Mouse (Mus musculus): ENCODE measurements around the gene Fam217a. TPM values are rescaled to one million over a fixed set of nuclear protein-coding genes. Genes with fewer than 3 reads are reported as not detected.
"Not testable (repeated sequence)": the region's sequence is repeated elsewhere in the genome, so short reads cannot be mapped to it uniquely, and the experiment has no call there.

Fam217a gene
- total RNA-seq (2014; rRNA removed) (0.33 and 0.47 TPM in 2 replicates), polyA plus RNA-seq (2015; fragmentation: Nextera tagmentation; extraction: Ambion mirVana) (1.5 and 1.6 TPM in 2 replicates)

- no peak within 1 kb of the TSS for H3K4me3 ChIP-seq (ENCODE audit: low read depth, low read length)
- no peak for ATAC-seq (ENCODE audit: low FRiP score)
These were observed at the start of gene Fam217a, which contains the start of gene 4933417A18Rik for GRCm38 (mm10) chr13:34924210-34924609. TSS of gene Fam217a (minus strand) at chr13:34924310. TSS of gene 4933417A18Rik (plus strand) at chr13:34924409.

GRCm38 (mm10) chr13:34973770-34974169, 49.7 kb upstream of the Fam217a start:
- no peak for DNase-seq (ENCODE audit: low spot score)
- WGBS: 38% methylated on average over 1 of the region's 1 CpGs
- Histone ChIP-seq H3K4me3 (ENCODE audit: low read depth, low read length) (no peak overlapping the region), H3K4me2 (ENCODE audit: low read depth, low read length, poor library complexity, severe bottlenecking) (no peak overlapping the region), H3K36me3 (ENCODE audit: insufficient read depth, low read length) (peaks cover 12% of the 10 kb centered on the region), H3K9ac (replicated peaks; ENCODE audit: low read length, poor library complexity, severe bottlenecking) (no peak overlapping the region), H3K4me1 (ENCODE audit: insufficient read depth, low read length) (no peaks in the 10 kb centered on the region), H3K27me3 (ENCODE audit: insufficient read depth, low read length) (no peaks in the 10 kb centered on the region), H3K27ac (ENCODE audit: low read depth, low read length) (no peak overlapping the region), H3K9me3 (ENCODE audit: low read length) (no peaks in the 10 kb centered on the region)
- TF ChIP-seq CTCF (IDR thresholded peaks at IDR 0.05): no peak; the same call in 1 of the 2 replicates
- no peak for ATAC-seq (ENCODE audit: low FRiP score)

More at GRCm38 (mm10) chr13:34924210-34924609, at the start of gene Fam217a, which contains the start of gene 4933417A18Rik:
- DNase-seq (ENCODE audit: low spot score): no peak
- Histone ChIP-seq H3K36me3 (ENCODE audit: insufficient read depth, low read length) (no peaks in the 10 kb centered on the region), H3K27me3 (ENCODE audit: insufficient read depth, low read length) (no peaks in the 10 kb centered on the region), H3K4me1 (ENCODE audit: insufficient read depth, low read length) (no peaks in the 10 kb centered on the region), H3K9ac (replicated peaks; ENCODE audit: low read length, poor library complexity, severe bottlenecking) (no peak within 1 kb of the TSS), H3K27ac (ENCODE audit: low read depth, low read length) (no peak within 1 kb of the TSS), H3K4me2 (ENCODE audit: low read depth, low read length, poor library complexity, severe bottlenecking) (no peak within 1 kb of the TSS), H3K9me3 (ENCODE audit: low read length) (no peaks in the 10 kb centered on the region)
- TF ChIP-seq CTCF (IDR thresholded peaks at IDR 0.05): no peak
- WGBS: 81% methylated on average over 4 of the region's 4 CpGs

GRCm38 (mm10) chr13:34973149-34973548, 49.0 kb upstream of the Fam217a start:
- Histone ChIP-seq H3K9ac (replicated peaks; ENCODE audit: low read length, poor library complexity, severe bottlenecking) (no peak overlapping the region), H3K27me3 (ENCODE audit: insufficient read depth, low read length) (no peaks in the 10 kb centered on the region), H3K36me3 (ENCODE audit: insufficient read depth, low read length) (peaks cover 10% of the 10 kb centered on the region), H3K4me1 (ENCODE audit: insufficient read depth, low read length) (no peaks in the 10 kb centered on the region), H3K4me3 (ENCODE audit: low read depth, low read length) (no peak overlapping the region), H3K9me3 (ENCODE audit: low read length) (no peaks in the 10 kb centered on the region), H3K27ac (ENCODE audit: low read depth, low read length) (no peak overlapping the region), H3K4me2 (ENCODE audit: low read depth, low read length, poor library complexity, severe bottlenecking) (no peak overlapping the region)
- 33% methylated on average over 1 of the region's 1 CpGs for WGBS
- ATAC-seq (ENCODE audit: low FRiP score): no peak
- peak; percentile 40 for TF ChIP-seq CTCF (IDR thresholded peaks at IDR 0.05)
- DNase-seq (ENCODE audit: low spot score): no peak

- not testable (repeated sequence) for H3K4me2 ChIP-seq (ENCODE audit: low read depth, low read length, poor library complexity, severe bottlenecking); H3K27ac ChIP-seq (ENCODE audit: low read depth, low read length); H3K4me1 ChIP-seq (ENCODE audit: insufficient read depth, low read length); H3K27me3 ChIP-seq (ENCODE audit: insufficient read depth, low read length); H3K9ac ChIP-seq (replicated peaks; ENCODE audit: low read length, poor library complexity, severe bottlenecking); H3K36me3 ChIP-seq (ENCODE audit: insufficient read depth, low read length); H3K4me3 ChIP-seq (ENCODE audit: low read depth, low read length); H3K9me3 ChIP-seq (ENCODE audit: low read length); DNase-seq (ENCODE audit: low spot score); ATAC-seq (ENCODE audit: low FRiP score)
These were observed 48.3 kb upstream of the Fam217a start for GRCm38 (mm10) chr13:34972456-34972855.

- not testable (repeated sequence) for H3K4me1 ChIP-seq (ENCODE audit: insufficient read depth, low read length); H3K4me2 ChIP-seq (ENCODE audit: low read depth, low read length, poor library complexity, severe bottlenecking); ATAC-seq (ENCODE audit: low FRiP score); H3K27ac ChIP-seq (ENCODE audit: low read depth, low read length); H3K9ac ChIP-seq (replicated peaks; ENCODE audit: low read length, poor library complexity, severe bottlenecking); H3K4me3 ChIP-seq (ENCODE audit: low read depth, low read length); H3K27me3 ChIP-seq (ENCODE audit: insufficient read depth, low read length); H3K9me3 ChIP-seq (ENCODE audit: low read length); DNase-seq (ENCODE audit: low spot score); H3K36me3 ChIP-seq (ENCODE audit: insufficient read depth, low read length)
- WGBS: 79% methylated on average over 9 of the region's 9 CpGs
These were observed 41.5 kb upstream of the Fam217a start for GRCm38 (mm10) chr13:34965647-34966046.

- Histone ChIP-seq H3K9me3 (ENCODE audit: low read length) (no peaks in the 10 kb centered on the region), H3K4me1 (ENCODE audit: insufficient read depth, low read length) (no peaks in the 10 kb centered on the region), H3K4me2 (ENCODE audit: low read depth, low read length, poor library complexity, severe bottlenecking) (peak overlapping the region; percentile 74), H3K4me3 (ENCODE audit: low read depth, low read length) (peak overlapping the region; percentile 41), H3K36me3 (ENCODE audit: insufficient read depth, low read length) (no peaks in the 10 kb centered on the region), H3K9ac (replicated peaks; ENCODE audit: low read length, poor library complexity, severe bottlenecking) (no peak overlapping the region), H3K27ac (ENCODE audit: low read depth, low read length) (no peak overlapping the region), H3K27me3 (ENCODE audit: insufficient read depth, low read length) (no peaks in the 10 kb centered on the region)
- TF ChIP-seq CTCF (IDR thresholded peaks at IDR 0.05): no peak
- ATAC-seq (ENCODE audit: low FRiP score) (no peak), DNase-seq (ENCODE audit: low spot score) (peak; percentile 2)
- WGBS: 9% methylated on average over 5 of the region's 5 CpGs
These were observed 40.8 kb upstream of the Fam217a start for GRCm38 (mm10) chr13:34964866-34965265.
